ENCODE assay signal across 1 mouse cellular context in the genomic region with DNA sequence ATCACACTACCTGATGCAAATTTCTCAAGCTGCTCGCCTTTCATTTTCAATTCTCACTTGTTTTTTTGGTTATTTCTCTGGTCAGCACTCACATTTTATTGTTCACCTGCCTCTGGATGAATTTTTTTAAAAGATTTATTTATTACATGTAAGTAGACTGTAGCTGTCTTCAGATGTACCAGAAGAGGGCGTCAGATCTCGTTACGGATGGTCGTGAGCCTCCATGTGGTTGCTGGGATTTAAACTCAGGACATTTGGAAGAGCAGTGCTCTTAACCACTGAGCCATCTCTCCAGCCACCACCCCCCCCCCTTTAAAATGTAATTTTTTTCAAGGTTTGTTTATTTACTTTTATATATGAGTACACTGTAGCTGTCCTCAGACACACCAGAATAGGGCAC.
TF ChIP-seq lines count a peak whose summit lies in the region.

No protein-coding gene starts in this region.

TF ChIP-seq in CH12.LX, 34 proteins besides CTCF, POLR2A, EP300 and RAD21:
- TF ChIP-seq ZC3H11A (IDR thresholded peaks at IDR 0.05; ENCODE audit: low read depth, low read length) (no peak), MAZ (IDR thresholded peaks at IDR 0.05; ENCODE audit: low read depth, low read length) (no peak), ELF1 (IDR thresholded peaks at IDR 0.05; ENCODE audit: low read depth, low read length) (no peak), E2F4 (IDR thresholded peaks at IDR 0.05; ENCODE audit: insufficient replicate concordance, low read depth, low read length) (no peak), PAX5 (IDR thresholded peaks at IDR 0.05; ENCODE audit: low read length) (no peak), IRF4 (IDR thresholded peaks at IDR 0.05; ENCODE audit: low read depth, low read length) (no peak), MAFK (IDR thresholded peaks at IDR 0.05; ENCODE audit: insufficient replicate concordance, low read length) (no peak), TCF12 (IDR thresholded peaks at IDR 0.05; ENCODE audit: low read depth, low read length) (no peak), SIN3A (IDR thresholded peaks at IDR 0.05; ENCODE audit: low read length) (no peak), RCOR1 (conservative IDR thresholded peaks at IDR 0.05; ENCODE audit: low read depth, low read length) (no peak), CHD1 (IDR thresholded peaks at IDR 0.05; ENCODE audit: low read depth, low read length) (no peak), JUND (conservative IDR thresholded peaks at IDR 0.05; ENCODE audit: low read depth, low read length) (no peak), NELFE (IDR thresholded peaks at IDR 0.05; ENCODE audit: low read depth, low read length) (no peak), ZNF384 (IDR thresholded peaks at IDR 0.05; ENCODE audit: low read depth, low read length) (no peak), HCFC1 (IDR thresholded peaks at IDR 0.05; ENCODE audit: low read depth, low read length) (no peak), USF1 (IDR thresholded peaks at IDR 0.05; ENCODE audit: low read depth, low read length) (no peak), CHD2 (IDR thresholded peaks at IDR 0.05; ENCODE audit: low read length) (no peak)
TF ChIP-seq in CH12.LX: peak in this region for 0.
